Mouse (Mus musculus) kidney, embryonic 14.5 days (tissue): Measurements from ENCODE around the gene Plaur. TPM values are rescaled to one million over a fixed set of nuclear protein-coding genes. Genes with fewer than 3 reads are reported as not detected.
A peak's percentile ranks its signal among the peaks of the same experiment; 100 is the strongest.
"Not testable (repeated sequence)": the region's sequence is repeated elsewhere in the genome, so short reads cannot be mapped to it uniquely, and the experiment has no call there.

Source experiments
- ATAC-seq: fragments of 200-750 bp; cut with Nextera tagmentation; 2 replicates; pipeline ENCODE4 v1.8.0; 2017; ENCODE audit warnings: moderate number of reproducible peaks, mild to moderate bottlenecking, moderate TSS enrichment, moderate library complexity; ENCODE audit not compliant: low FRiP score, low TSS enrichment
- H3K27ac ChIP-seq: fragments of 300-500 bp; sonication (generic); 2 replicates; pipeline ENCODE4 v1.5.1; 2014; ENCODE audit warnings: low read depth, mild to moderate bottlenecking, low read length, moderate library complexity, mixed read lengths
- H3K27me3 ChIP-seq: fragments of 300-500 bp; sonication (generic); 2 replicates; pipeline ENCODE4 v1.6.1; 2014; ENCODE audit warnings: mild to moderate bottlenecking, low read length; ENCODE audit not compliant: control insufficient read depth, insufficient read depth
- H3K36me3 ChIP-seq: fragments of 300-500 bp; sonication (generic); 2 replicates; pipeline ENCODE4 v1.6.1; 2014; ENCODE audit warnings: low read length, mixed read lengths; ENCODE audit not compliant: control insufficient read depth, insufficient read depth
- H3K4me1 ChIP-seq: fragments of 300-500 bp; sonication (generic); 2 replicates; pipeline ENCODE4 v1.6.1; 2014; ENCODE audit warnings: low read length, mixed read lengths; ENCODE audit not compliant: control insufficient read depth, insufficient read depth
- H3K4me2 ChIP-seq: fragments of 300-500 bp; sonication (generic); replicated peaks from 2 replicates; pipeline ENCODE4 v1.6.1; 2014; ENCODE audit warnings: low read depth, mild to moderate bottlenecking, low read length
- H3K4me3 ChIP-seq: fragments of 300-500 bp; sonication (generic); 2 replicates; pipeline ENCODE4 v1.5.1; 2014; ENCODE audit warnings: mild to moderate bottlenecking, low read length
- H3K9ac ChIP-seq: fragments of 300-500 bp; sonication (generic); 2 replicates; pipeline ENCODE4 v1.6.1; 2014; ENCODE audit warnings: low read depth, mild to moderate bottlenecking, low read length, moderate library complexity
- H3K9me3 ChIP-seq: fragments of 300-500 bp; sonication (generic); 2 replicates; pipeline ENCODE4 v1.6.1; 2016; ENCODE audit warnings: low read length; ENCODE audit not compliant: control insufficient read depth
- WGBS: fragments of 180-500 bp; shearing (Covaris S2); extraction: QIAGEN DNeasy Blood & Tissue Kit; methylation state at CpG from one replicate; pipeline ENCODE4 v1.1.7; 2014; 5-methylcytosine and 5-hydroxymethylcytosine counted together
- polyA plus RNA-seq: library from polyadenylated mRNA; unstranded; fragments of >200 nt; fragmentation: Nextera tagmentation; extraction: Ambion mirVana; gene quantifications from 2 replicates; pipeline ENCODE4 v1.2.1, GENCODE M21; 2014

Gene Plaur
- polyA plus RNA-seq, 1 experiment from 2014 or later, result 14.1 TPM

- Histone ChIP-seq H3K27me3 (no peaks in the 10 kb centered on the region), H3K9me3 (no peaks in the 10 kb centered on the region), H3K36me3 (peaks cover 9% of the 10 kb centered on the region; the same call in 1 of the 2 replicates), H3K27ac (peak overlapping the region; percentile 99), H3K4me2 (peak overlapping the region; percentile 78), H3K4me1 (peaks cover 24% of the 10 kb centered on the region), H3K9ac (peak overlapping the region; percentile 98), H3K4me3 (peak overlapping the region; percentile 79)
- peak; percentile 1; the same call in 1 of the 2 replicates for ATAC-seq
- WGBS, result 2% methylated on average over 12 of the region's 12 CpGs
Observed at GRCm38 (mm10) chr7:24506476-24506837, 44.2 kb downstream of the Plaur start.

GRCm38 (mm10) chr7:24506838-24507725, 44.8 kb downstream of the Plaur start, which contains the start of gene Zfp428:
Zfp428 (plus strand) TSS chr7:24507006.
- ATAC-seq, result peak; percentile 91
- Histone ChIP-seq H3K4me1 (peaks cover 24% of the 10 kb centered on the region), H3K9me3 (no peaks in the 10 kb centered on the region), H3K27ac (peak within 1 kb of the TSS; percentile 99), H3K36me3 (peaks cover 15% of the 10 kb centered on the region; the same call in 1 of the 2 replicates), H3K27me3 (no peaks in the 10 kb centered on the region), H3K4me2 (peak within 1 kb of the TSS; percentile 78), H3K9ac (peak within 1 kb of the TSS; percentile 98), H3K4me3 (peak within 1 kb of the TSS; percentile 79)
- WGBS, result under 1% methylated on average over 70 of the region's 84 CpGs

- peak; percentile 22 for ATAC-seq
- H3K27ac ChIP-seq, result peak overlapping the region; percentile 99
Observed at GRCm38 (mm10) chr7:24507726-24508114, 45.4 kb downstream of the Plaur start.

GRCm38 (mm10) chr7:24512355-24512754, 50.1 kb downstream of the Plaur start, which contains the start of gene AC161166.1:
AC161166.1 (minus strand) TSS chr7:24512455.
- WGBS, result 92% methylated on average over 7 of the region's 7 CpGs
- ATAC-seq, result no peak
- H3K9ac ChIP-seq, result no peak within 1 kb of the TSS
- peaks cover 7% of the 10 kb centered on the region for H3K4me1 ChIP-seq
- peaks cover 40% of the 10 kb centered on the region for H3K36me3 ChIP-seq
- no peak within 1 kb of the TSS for H3K4me3 ChIP-seq
- H3K27ac ChIP-seq, result no peak within 1 kb of the TSS
- no peaks in the 10 kb centered on the region for H3K9me3 ChIP-seq
- H3K27me3 ChIP-seq, result no peaks in the 10 kb centered on the region
- no peak within 1 kb of the TSS for H3K4me2 ChIP-seq

More at GRCm38 (mm10) chr7:24507726-24508114, 45.4 kb downstream of the Plaur start:
- peak overlapping the region; percentile 98 for H3K9ac ChIP-seq
- peaks cover 24% of the 10 kb centered on the region for H3K4me1 ChIP-seq
- H3K4me3 ChIP-seq, result peak overlapping the region; percentile 79
- peaks cover 16% of the 10 kb centered on the region; the same call in 1 of the 2 replicates for H3K36me3 ChIP-seq
- no peaks in the 10 kb centered on the region for H3K27me3 ChIP-seq
- H3K4me2 ChIP-seq, result peak overlapping the region; percentile 78
- H3K9me3 ChIP-seq, result no peaks in the 10 kb centered on the region
- WGBS, result under 1% methylated on average over 20 of the region's 20 CpGs

- not testable (repeated sequence) for H3K27me3 ChIP-seq, H3K9me3 ChIP-seq, H3K27ac ChIP-seq, H3K4me2 ChIP-seq, H3K4me3 ChIP-seq, H3K9ac ChIP-seq, H3K4me1 ChIP-seq, ATAC-seq
- WGBS, result 76% methylated on average over 8 of the region's 8 CpGs
- H3K36me3 ChIP-seq, result peaks cover 32% of the 10 kb centered on the region
Observed at GRCm38 (mm10) chr7:24516319-24516718, 54.0 kb downstream of the Plaur start.

GRCm38 (mm10) chr7:24517077-24517476, 54.8 kb downstream of the Plaur start:
- Histone ChIP-seq H3K4me1 (no peaks in the 10 kb centered on the region), H3K27me3 (no peaks in the 10 kb centered on the region), H3K4me2 (no peak overlapping the region), H3K9me3 (no peaks in the 10 kb centered on the region), H3K36me3 (peaks cover 26% of the 10 kb centered on the region), H3K27ac (no peak overlapping the region), H3K9ac (no peak overlapping the region), H3K4me3 (no peak overlapping the region)
- no peak for ATAC-seq
- WGBS, result 59% methylated on average over 5 of the region's 5 CpGs

- no peak overlapping the region for H3K4me3 ChIP-seq
- 65% methylated on average over 6 of the region's 6 CpGs for WGBS
- no peak overlapping the region for H3K27ac ChIP-seq
- H3K27me3 ChIP-seq, result no peaks in the 10 kb centered on the region
- no peaks in the 10 kb centered on the region for H3K4me1 ChIP-seq
- H3K4me2 ChIP-seq, result no peak overlapping the region
- no peaks in the 10 kb centered on the region for H3K9me3 ChIP-seq
- peaks cover 24% of the 10 kb centered on the region for H3K36me3 ChIP-seq
- no peak for ATAC-seq
- H3K9ac ChIP-seq, result no peak overlapping the region
Observed at GRCm38 (mm10) chr7:24517654-24518053, 55.4 kb downstream of the Plaur start.

GRCm38 (mm10) chr7:24519130-24519529, 56.8 kb downstream of the Plaur start:
- no peak for ATAC-seq
- no peak overlapping the region for H3K4me2 ChIP-seq
- peaks cover 21% of the 10 kb centered on the region for H3K36me3 ChIP-seq
- no peak overlapping the region for H3K9ac ChIP-seq
- H3K9me3 ChIP-seq, result no peaks in the 10 kb centered on the region
- WGBS, result 57% methylated on average over 3 of the region's 3 CpGs
- H3K4me1 ChIP-seq, result no peaks in the 10 kb centered on the region
- H3K27me3 ChIP-seq, result no peaks in the 10 kb centered on the region
- H3K27ac ChIP-seq, result no peak overlapping the region
- H3K4me3 ChIP-seq, result no peak overlapping the region

- not testable (repeated sequence) for H3K27ac ChIP-seq, H3K9ac ChIP-seq, ATAC-seq, H3K9me3 ChIP-seq, H3K4me2 ChIP-seq, H3K27me3 ChIP-seq, H3K4me3 ChIP-seq, H3K4me1 ChIP-seq
- peaks cover 12% of the 10 kb centered on the region; the same call in 1 of the 2 replicates for H3K36me3 ChIP-seq
- WGBS, result 88% methylated on average over 10 of the region's 10 CpGs
Observed at GRCm38 (mm10) chr7:24520054-24520453, 57.8 kb downstream of the Plaur start.
